13 mouse cellular contexts compared by ENCODE assay signal in genomic region chr14:25311475-25311874, GRCm38 (mm10).
A peak's percentile ranks its signal among the peaks of the same experiment; 100 is the strongest.
DNase-seq lines count a peak whose midpoint lies in the region; ATAC-seq and TF ChIP-seq lines count a peak whose summit lies in the region.
"Had no signal": no experiment of that assay in that cellular context is flagged by ENCODE, and none has a peak within 500 bp of the region (broad histone marks: within the 10 kb centered on the region; RNA-seq: fewer than 3 reads in every experiment).

No protein-coding gene starts in this region.

- H3K4me3 ChIP-seq in kidney, postnatal 0 days (replicated peaks; ENCODE audit: low read depth, low read length) = no peak overlapping the region
- no peak overlapping the region for H3K4me3 ChIP-seq in heart, embryonic 16.5 days (ENCODE audit: low read length)
- H3K4me3 ChIP-seq: erythroblast, embryonic 14.5 days; layer of hippocampus, adult 2 months had no signal

- H3K4me2 ChIP-seq in kidney, postnatal 0 days (ENCODE audit: low read length) = no peak overlapping the region
- H3K4me2 ChIP-seq in heart, embryonic 16.5 days (ENCODE audit: low read depth, low read length) = peak overlapping the region; percentile 45
- H3K4me2 ChIP-seq: hindbrain, embryonic 14.5 days; liver, embryonic 11.5 days had no signal

- DNase-seq in kidney, postnatal 0 days (ENCODE audit: low spot score) = peak; percentile 77
- no peak for DNase-seq in kidney, adult 8-10 months
- DNase-seq in retina, postnatal 1 day = peak; percentile 55
- no peak for DNase-seq in retina, embryonic 14.5 days (ENCODE audit: low spot score)
- DNase-seq in natural killer cell, adult 2 months (ENCODE audit: low spot score in 2 of 2) = peak; percentile 14 to 36
- DNase-seq in embryo, embryonic 10 days (ENCODE audit: low spot score) = no peak
- DNase-seq: cerebellum, adult 9-11 months; right cerebral cortex, postnatal 4 days had no signal

- H3K27me3 ChIP-seq in kidney, postnatal 0 days (ENCODE audit: insufficient read depth, low read length) = no peaks in the 10 kb centered on the region
- H3K27me3 ChIP-seq in heart, embryonic 16.5 days (ENCODE audit: control insufficient read depth, insufficient read depth, low read length) = no peaks in the 10 kb centered on the region

- 0 out of 2 replicates have a peak overlapping the region, but pooled peaks have one; percentile 18 for H3K9ac ChIP-seq in kidney, postnatal 0 days (ENCODE audit: low read depth, low read length)
- H3K9ac ChIP-seq in heart, embryonic 16.5 days (ENCODE audit: low read length) = peak overlapping the region; percentile 53
- H3K9ac ChIP-seq: hindbrain, embryonic 14.5 days had no signal

- peaks cover 7% of the 10 kb centered on the region; the same call in 1 of the 2 replicates for H3K4me1 ChIP-seq in kidney, postnatal 0 days (replicated peaks; ENCODE audit: insufficient read depth, low read length)
- peaks cover 26% of the 10 kb centered on the region for H3K4me1 ChIP-seq in heart, embryonic 16.5 days (ENCODE audit: control insufficient read depth, insufficient read depth, low read length)

- no peak overlapping the region for H3K27ac ChIP-seq in kidney, postnatal 0 days
- H3K27ac ChIP-seq in heart, embryonic 16.5 days (ENCODE audit: low read length) = peak overlapping the region; percentile 97
- H3K27ac ChIP-seq: hindbrain, embryonic 14.5 days; layer of hippocampus, adult 2 months had no signal

- no peaks in the 10 kb centered on the region for H3K9me3 ChIP-seq in kidney, postnatal 0 days (replicated peaks; ENCODE audit: low read length)
- no peaks in the 10 kb centered on the region for H3K9me3 ChIP-seq in heart, embryonic 16.5 days (replicated peaks; ENCODE audit: control insufficient read depth, low read length)

- H3K36me3 ChIP-seq in kidney, postnatal 0 days (ENCODE audit: insufficient read depth, low read length) = no peaks in the 10 kb centered on the region
- H3K36me3 ChIP-seq in heart, embryonic 16.5 days (ENCODE audit: control insufficient read depth, insufficient read depth) = no peaks in the 10 kb centered on the region

- TF ChIP-seq CTCF in kidney, postnatal 0 days (IDR thresholded peaks at IDR 0.05; ENCODE audit: low read depth) = no peak

- WGBS in kidney, postnatal 0 days = 46% methylated on average over 3 of the region's 3 CpGs
- WGBS in heart, embryonic 16.5 days = 16% methylated on average over 3 of the region's 3 CpGs

- no peak for ATAC-seq in kidney, postnatal 0 days (replicated peaks; ENCODE audit: low FRiP score, low read depth)
- peak; percentile 79 for ATAC-seq in heart, embryonic 16.5 days (replicated peaks; ENCODE audit: extremely low read depth, insufficient read depth, low FRiP score)

Comparison
In these comparisons a context has a peak if more than half of its experiments do, and no peak if none do; other contexts are left out.
1. DNase-seq: peak in kidney, postnatal 0 days (single experiment), retina, postnatal 1 day (single experiment) and natural killer cell, adult 2 months (2 of 2); none in kidney, adult 8-10 months (0 of 2), retina, embryonic 14.5 days (single experiment) and embryo, embryonic 10 days (single experiment).